Mouse (Mus musculus) kidney, adult 2 months (tissue): ENCODE data around the gene Zbtb21. TPM values are rescaled to one million over a fixed set of nuclear protein-coding genes. Genes with fewer than 3 reads are reported as not detected.
"Not testable (repeated sequence)": the region's sequence is repeated elsewhere in the genome, so short reads cannot be mapped to it uniquely, and the experiment has no call there.

Source experiments
- DNase-seq: peaks from one replicate; pipeline ENCODE4 v3.0.0; 2021
- H3K27ac ChIP-seq: fragments of 200-500 bp; 2 replicates; pipeline ENCODE4 v1.5.1; 2012; ENCODE audit warnings: low read depth, low read length, control low read depth, inconsistent platforms; ENCODE audit not compliant: insufficient read depth
- H3K27me3 ChIP-seq: fragments of 200-500 bp; replicated peaks from 2 replicates; pipeline ENCODE4 v1.6.1; 2012; ENCODE audit warnings: mild to moderate bottlenecking, moderate library complexity, low read length, inconsistent platforms; ENCODE audit not compliant: control insufficient read depth, insufficient read depth
- H3K36me3 ChIP-seq: fragments of 200-500 bp; 2 replicates; pipeline ENCODE4 v1.6.1; 2012; ENCODE audit warnings: mild to moderate bottlenecking, moderate library complexity, low read length, inconsistent platforms; ENCODE audit not compliant: control insufficient read depth, insufficient read depth
- H3K4me1 ChIP-seq: fragments of 200-500 bp; 2 replicates; pipeline ENCODE4 v1.6.1; 2011; ENCODE audit warnings: low read length; ENCODE audit not compliant: control insufficient read depth, insufficient read depth
- H3K4me3 ChIP-seq: fragments of 200-500 bp; 2 replicates; pipeline ENCODE4 v1.5.1; 2011; ENCODE audit warnings: mild to moderate bottlenecking, low read depth, low read length, control low read depth; ENCODE audit not compliant: insufficient read depth
- CTCF ChIP-seq: fragments of 200-500 bp; conservative IDR thresholded peaks from 2 replicates; pipeline ENCODE4 v1.5.1; 2011; ENCODE audit warnings: low read depth, mild to moderate bottlenecking, control low read depth, low read length, moderate library complexity, mixed read lengths; ENCODE audit not compliant: insufficient read depth, insufficient read length
- POLR2A ChIP-seq: fragments of 200-500 bp; IDR thresholded peaks from one replicate; pipeline ENCODE4 v1.6.1; 2011; ENCODE audit warnings: low read depth, low read length, control low read depth
- WGBS: fragments of 180-500 bp; shearing (Covaris S2); methylation state at CpG from one replicate; pipeline ENCODE4 v1.1.7; 2018; 5-methylcytosine and 5-hydroxymethylcytosine counted together
- polyA plus RNA-seq: library from polyadenylated mRNA; depleted of rRNA; stranded (reverse); fragments of >200 nt; gene quantifications from 2 replicates; pipeline ENCODE4 v1.2.3, GENCODE M21; 2012

Gene Zbtb21
- polyA plus RNA-seq, 1 experiment = 11.8 TPM

GRCm38 (mm10) chr16:97958401-97958973, 3.9 kb downstream of the Zbtb21 start:
- peaks cover 3% of the 10 kb centered on the region; the same call in 1 of the 2 replicates for H3K4me1 ChIP-seq

GRCm38 (mm10) chr16:97957626-97958025, 4.8 kb downstream of the Zbtb21 start:
- Histone ChIP-seq H3K36me3 (peaks cover 2% of the 10 kb centered on the region), H3K27ac (no peak overlapping the region), H3K27me3 (no peaks in the 10 kb centered on the region), H3K4me1 (peaks cover 3% of the 10 kb centered on the region; the same call in 1 of the 2 replicates), H3K4me3 (no peak overlapping the region)
- TF ChIP-seq CTCF (no peak), POLR2A (no peak)
- DNase-seq = no peak

More at GRCm38 (mm10) chr16:97958401-97958973, 3.9 kb downstream of the Zbtb21 start:
- H3K4me3 ChIP-seq = no peak overlapping the region
- peaks cover 2% of the 10 kb centered on the region for H3K36me3 ChIP-seq
- no peaks in the 10 kb centered on the region for H3K27me3 ChIP-seq
- TF ChIP-seq POLR2A (no peak), CTCF (no peak)
- no peak overlapping the region for H3K27ac ChIP-seq
- DNase-seq = no peak

GRCm38 (mm10) chr16:97956011-97956410, 6.4 kb downstream of the Zbtb21 start:
- 74% methylated on average over 2 of the region's 2 CpGs for WGBS
- H3K4me3 ChIP-seq = no peak overlapping the region
- H3K27me3 ChIP-seq = no peaks in the 10 kb centered on the region
- TF ChIP-seq CTCF (no peak), POLR2A (no peak)
- H3K4me1 ChIP-seq = no peaks in the 10 kb centered on the region
- no peak for DNase-seq
- H3K27ac ChIP-seq = no peak overlapping the region
- H3K36me3 ChIP-seq = peaks cover 6% of the 10 kb centered on the region

GRCm38 (mm10) chr16:97953300-97953699, 9.1 kb downstream of the Zbtb21 start:
- no peak overlapping the region for H3K27ac ChIP-seq
- peaks cover 7% of the 10 kb centered on the region for H3K36me3 ChIP-seq

GRCm38 (mm10) chr16:97952801-97953200, 9.6 kb downstream of the Zbtb21 start:
- Histone ChIP-seq H3K27me3 (no peaks in the 10 kb centered on the region), H3K27ac (no peak overlapping the region), H3K36me3 (peaks cover 7% of the 10 kb centered on the region), H3K4me1 (no peaks in the 10 kb centered on the region), H3K4me3 (no peak overlapping the region)
- 90% methylated on average over 9 of the region's 9 CpGs for WGBS
- TF ChIP-seq CTCF = no peak
- no peak for TF ChIP-seq POLR2A
- DNase-seq = no peak

More at GRCm38 (mm10) chr16:97953300-97953699, 9.1 kb downstream of the Zbtb21 start:
- no peak for TF ChIP-seq POLR2A
- Histone ChIP-seq H3K4me3 (no peak overlapping the region), H3K4me1 (no peaks in the 10 kb centered on the region), H3K27me3 (no peaks in the 10 kb centered on the region)
- DNase-seq = no peak
- WGBS = 79% methylated on average over 2 of the region's 2 CpGs

DNA sequence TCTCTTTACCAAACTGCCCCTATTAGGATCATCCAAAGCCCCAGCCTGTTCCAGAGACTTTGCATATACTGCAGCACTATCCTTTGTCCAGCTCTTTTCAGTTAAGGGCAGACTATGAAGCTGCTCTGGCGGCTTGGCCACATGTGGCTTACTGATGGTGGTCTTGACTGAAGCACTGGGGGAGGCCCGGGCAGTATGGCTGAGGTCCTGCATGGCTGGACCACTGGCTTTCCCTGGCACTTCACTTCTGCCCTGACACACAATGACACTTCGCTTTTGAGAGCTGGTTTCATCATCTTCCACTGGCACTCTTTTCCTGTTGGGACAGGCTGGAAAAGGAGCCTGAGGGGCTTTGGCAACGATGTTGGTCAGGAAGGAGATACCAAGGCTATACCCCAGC, 10.1 kb downstream of the Zbtb21 start:
- Histone ChIP-seq H3K27me3 (no peaks in the 10 kb centered on the region), H3K4me3 (no peak overlapping the region), H3K4me1 (no peaks in the 10 kb centered on the region), H3K36me3 (peaks cover 7% of the 10 kb centered on the region), H3K27ac (no peak overlapping the region)
- 95% methylated on average over 4 of the region's 4 CpGs for WGBS
- TF ChIP-seq POLR2A (no peak), CTCF (no peak)
- no peak for DNase-seq

DNA sequence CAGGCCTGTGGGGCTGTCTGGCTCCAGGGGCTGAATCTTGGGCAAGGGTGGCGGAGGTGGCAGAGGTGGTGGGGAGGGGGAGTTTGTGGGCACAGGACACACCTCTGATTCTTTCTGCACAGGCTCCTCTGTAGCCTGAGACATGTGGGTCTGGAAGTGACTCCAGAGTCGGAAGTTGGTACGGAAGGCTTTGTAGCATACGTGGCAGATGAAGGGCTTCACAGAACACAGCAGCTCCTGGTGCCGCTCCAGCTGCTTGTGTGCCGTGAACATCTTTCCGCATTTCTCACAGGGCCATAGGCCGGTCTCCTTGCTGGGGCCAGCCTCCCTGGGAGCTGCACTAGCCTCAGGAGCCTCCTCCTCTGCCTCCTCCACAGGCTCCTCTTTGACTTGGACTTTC, 12.4 kb downstream of the Zbtb21 start:
- TF ChIP-seq POLR2A (no peak), CTCF (no peak)
- H3K27ac ChIP-seq = no peak overlapping the region
- no peak overlapping the region for H3K4me3 ChIP-seq
- H3K36me3 ChIP-seq = peaks cover 7% of the 10 kb centered on the region
- no peaks in the 10 kb centered on the region for H3K4me1 ChIP-seq
- H3K27me3 ChIP-seq = no peaks in the 10 kb centered on the region
- 96% methylated on average over 8 of the region's 8 CpGs for WGBS
- DNase-seq = no peak

DNA sequence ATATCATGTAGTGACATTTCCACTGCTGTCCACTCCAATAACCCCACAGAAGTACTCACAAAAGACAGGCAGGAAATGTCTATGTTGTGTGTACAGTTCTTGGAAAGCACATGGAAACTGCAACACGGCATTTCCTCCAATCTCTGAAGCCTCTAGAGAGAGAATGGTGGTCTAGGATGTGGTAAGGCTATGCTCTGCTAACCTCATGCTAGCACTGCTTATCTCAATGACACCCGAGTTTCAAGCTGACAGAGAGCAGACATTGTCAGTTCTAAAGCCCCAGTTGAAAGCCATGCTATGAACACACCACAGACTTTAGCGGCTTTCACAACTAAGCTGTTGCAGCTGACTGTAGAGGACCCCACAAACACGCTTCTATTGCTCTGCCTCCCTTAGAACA, 13.6 kb downstream of the Zbtb21 start:
- no peaks in the 10 kb centered on the region for H3K4me1 ChIP-seq
- no peak for TF ChIP-seq POLR2A
- TF ChIP-seq CTCF = no peak
- no peak overlapping the region for H3K4me3 ChIP-seq
- no peak for DNase-seq
- peaks cover 6% of the 10 kb centered on the region for H3K36me3 ChIP-seq
- WGBS = 84% methylated on average over 4 of the region's 4 CpGs
- H3K27me3 ChIP-seq = no peaks in the 10 kb centered on the region
- H3K27ac ChIP-seq = no peak overlapping the region

- not testable (repeated sequence) for DNase-seq, H3K27ac ChIP-seq, H3K27me3 ChIP-seq, H3K36me3 ChIP-seq, H3K4me3 ChIP-seq, H3K4me1 ChIP-seq
- WGBS = 93% methylated on average over 2 of the region's 2 CpGs
Observed at GRCm38 (mm10) chr16:97946993-97947392, 15.4 kb downstream of the Zbtb21 start.
